Mouse (Mus musculus) brain, embryonic 14.5 days (tissue): Measurements from ENCODE around the gene Cecr2.

Source experiments
- CTCF ChIP-seq: fragments of 200-500 bp; IDR thresholded peaks from 2 replicates; pipeline ENCODE4 v1.5.1; 2012; ENCODE audit warnings: inconsistent platforms, mild to moderate bottlenecking, moderate library complexity, borderline replicate concordance; ENCODE audit not compliant: insufficient read depth, insufficient read length; ENCODE audit errors: extremely low read depth
- POLR2A ChIP-seq: fragments of 200-500 bp; IDR thresholded peaks from 2 replicates; pipeline ENCODE4 v1.6.1; 2012; ENCODE audit warnings: mild to moderate bottlenecking, inconsistent platforms, borderline replicate concordance; ENCODE audit not compliant: poor library complexity, insufficient read depth, insufficient read length, severe bottlenecking; ENCODE audit errors: extremely low read depth

DNA sequence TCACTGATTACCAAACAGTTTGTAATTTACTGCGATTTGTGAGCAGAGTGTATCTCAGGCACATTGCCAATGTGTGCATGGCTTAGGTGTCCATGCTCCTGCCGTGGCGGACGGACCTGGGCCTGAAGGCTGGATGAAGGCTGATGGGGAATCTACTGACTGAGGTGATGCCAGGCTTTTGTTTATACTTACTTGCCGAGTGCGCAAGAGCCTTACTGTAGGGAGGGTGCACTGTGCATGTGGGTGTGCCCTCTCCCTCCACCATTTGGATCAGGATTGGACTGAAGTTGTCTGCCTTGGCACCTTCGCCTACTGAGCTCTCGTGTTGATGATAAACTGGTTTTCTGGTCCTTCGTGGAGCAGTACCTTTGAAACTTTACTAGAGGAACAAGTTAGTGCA lies 111.4 kb downstream of the Cecr2 start:
- TF ChIP-seq CTCF (no peak), POLR2A (no peak)
